Mouse (Mus musculus): ENCODE results near the gene Abca5.
"Not testable (repeated sequence)": the region's sequence is repeated elsewhere in the genome, so short reads cannot be mapped to it uniquely, and the experiment has no call there.

Abca5 gene

GRCm38 (mm10) chr11:110337289-110338245, at the start of gene Abca5:
TSS of gene Abca5 (minus strand) at chr11:110337716.
- DNase-seq (ENCODE audit: low spot score): peak; percentile 88

- DNase-seq (ENCODE audit: low spot score): no peak
Measured at GRCm38 (mm10) chr11:110385487-110385886, 48.0 kb upstream of the Abca5 start.

- no peak for DNase-seq (ENCODE audit: low spot score)
Measured at GRCm38 (mm10) chr11:110380310-110380668, 42.8 kb upstream of the Abca5 start.

- peak; percentile 91 for DNase-seq (ENCODE audit: low spot score)
Measured at GRCm38 (mm10) chr11:110379661-110380309, 42.3 kb upstream of the Abca5 start.

- DNase-seq (ENCODE audit: low spot score): no peak
Measured at GRCm38 (mm10) chr11:110374036-110374435, 36.5 kb upstream of the Abca5 start.

GRCm38 (mm10) chr11:110372266-110372954, 34.9 kb upstream of the Abca5 start:
- no peak for DNase-seq (ENCODE audit: low spot score)

GRCm38 (mm10) chr11:110371827-110372226, 34.3 kb upstream of the Abca5 start:
- DNase-seq (ENCODE audit: low spot score): no peak

- DNase-seq (ENCODE audit: low spot score): no peak
Measured at GRCm38 (mm10) chr11:110369312-110370019, 31.9 kb upstream of the Abca5 start.

- peak; percentile 63 for DNase-seq (ENCODE audit: low spot score)
Measured at GRCm38 (mm10) chr11:110367638-110368037, 30.1 kb upstream of the Abca5 start.

GRCm38 (mm10) chr11:110366902-110367301, 29.4 kb upstream of the Abca5 start:
- DNase-seq (ENCODE audit: low spot score): no peak

GRCm38 (mm10) chr11:110365016-110365415, 27.5 kb upstream of the Abca5 start:
- DNase-seq (ENCODE audit: low spot score): no peak

GRCm38 (mm10) chr11:110357756-110358551, 20.4 kb upstream of the Abca5 start:
- peak; percentile 16 for DNase-seq (ENCODE audit: low spot score)

- DNase-seq (ENCODE audit: low spot score): not testable (repeated sequence)
Measured at GRCm38 (mm10) chr11:110355131-110355530, 17.6 kb upstream of the Abca5 start.

GRCm38 (mm10) chr11:110354261-110354660, 16.7 kb upstream of the Abca5 start:
- no peak for DNase-seq (ENCODE audit: low spot score)

GRCm38 (mm10) chr11:110348170-110348569, 10.7 kb upstream of the Abca5 start:
- DNase-seq (ENCODE audit: low spot score): no peak

- DNase-seq (ENCODE audit: low spot score): no peak
Measured at GRCm38 (mm10) chr11:110347768-110348167, 10.3 kb upstream of the Abca5 start.

GRCm38 (mm10) chr11:110336814-110337288, 665 bp downstream of the Abca5 start:
- DNase-seq (ENCODE audit: low spot score): peak; percentile 6

- DNase-seq (ENCODE audit: low spot score): no peak
Measured at GRCm38 (mm10) chr11:110330093-110330492, 7.4 kb downstream of the Abca5 start.

GRCm38 (mm10) chr11:110322266-110322665, 15.2 kb downstream of the Abca5 start:
- no peak for DNase-seq (ENCODE audit: low spot score)

- DNase-seq (ENCODE audit: low spot score): no peak
Measured at GRCm38 (mm10) chr11:110306475-110307168, 30.9 kb downstream of the Abca5 start.

All from yolk sac, embryonic 10.5 days (tissue).